Mouse (Mus musculus): Measurements from ENCODE around the gene Fcor. TPM values are rescaled to one million over a fixed set of nuclear protein-coding genes. Genes with fewer than 3 reads are reported as not detected.

Fcor gene
- total and polyA plus RNA-seq, 2 experiments from 2014 or later = 21.2 to 27.0 TPM

GRCm38 (mm10) chr8:3707611-3708010 lies 35.4 kb upstream of the Fcor start:
- Histone ChIP-seq H3K4me1 (ENCODE audit: insufficient read depth, low read length) (no peaks in the 10 kb centered on the region), H3K9ac (replicated peaks; ENCODE audit: low read length) (no peak overlapping the region), H3K36me3 (ENCODE audit: insufficient read depth, low read length) (no peaks in the 10 kb centered on the region), H3K9me3 (ENCODE audit: low read length) (no peaks in the 10 kb centered on the region), H3K4me3 (ENCODE audit: low read length) (no peak overlapping the region), H3K27me3 (ENCODE audit: insufficient read depth, low read length) (no peaks in the 10 kb centered on the region), H3K27ac (no peak overlapping the region), H3K4me2 (ENCODE audit: low read depth, low read length) (no peak overlapping the region)
- TF ChIP-seq CTCF (IDR thresholded peaks at IDR 0.05; ENCODE audit: low read depth) = no peak
- 80% methylated on average over 7 of the region's 7 CpGs for WGBS
- DNase-seq (ENCODE audit: low spot score) = no peak
- ATAC-seq = no peak

GRCm38 (mm10) chr8:3705711-3706110 lies 33.5 kb upstream of the Fcor start:
- TF ChIP-seq CTCF (IDR thresholded peaks at IDR 0.05; ENCODE audit: low read depth) = peak; percentile 43
- no peaks in the 10 kb centered on the region for H3K27me3 ChIP-seq (ENCODE audit: insufficient read depth, low read length)
- H3K36me3 ChIP-seq (ENCODE audit: insufficient read depth, low read length) = no peaks in the 10 kb centered on the region
- H3K4me3 ChIP-seq (ENCODE audit: low read length) = no peak overlapping the region
- no peak overlapping the region for H3K4me2 ChIP-seq (ENCODE audit: low read depth, low read length)
- DNase-seq (ENCODE audit: low spot score) (no peak), ATAC-seq (no peak)
- H3K9me3 ChIP-seq (ENCODE audit: low read length) = no peaks in the 10 kb centered on the region
- H3K4me1 ChIP-seq (ENCODE audit: insufficient read depth, low read length) = no peaks in the 10 kb centered on the region
- WGBS = 71% methylated on average over 4 of the region's 4 CpGs
- no peak overlapping the region for H3K27ac ChIP-seq
- no peak overlapping the region for H3K9ac ChIP-seq (replicated peaks; ENCODE audit: low read length)

- TF ChIP-seq CTCF (IDR thresholded peaks at IDR 0.05; ENCODE audit: low read depth) = no peak
- no peak overlapping the region for H3K4me2 ChIP-seq (ENCODE audit: low read depth, low read length)
- H3K27me3 ChIP-seq (ENCODE audit: insufficient read depth, low read length) = no peaks in the 10 kb centered on the region
- WGBS = 94% methylated on average over 1 of the region's 1 CpGs
- H3K36me3 ChIP-seq (ENCODE audit: insufficient read depth, low read length) = no peaks in the 10 kb centered on the region
- H3K4me3 ChIP-seq (ENCODE audit: low read length) = no peak overlapping the region
- H3K9ac ChIP-seq (replicated peaks; ENCODE audit: low read length) = no peak overlapping the region
- ATAC-seq (no peak), DNase-seq (ENCODE audit: low spot score) (no peak)
- 0 out of 2 replicates have a peak, but pooled peaks cover 2% of the 10 kb centered on the region for H3K9me3 ChIP-seq (ENCODE audit: low read length)
- no peak overlapping the region for H3K27ac ChIP-seq
- no peaks in the 10 kb centered on the region for H3K4me1 ChIP-seq (ENCODE audit: insufficient read depth, low read length)
Observed at GRCm38 (mm10) chr8:3701491-3701890, 29.3 kb upstream of the Fcor start.

DNA sequence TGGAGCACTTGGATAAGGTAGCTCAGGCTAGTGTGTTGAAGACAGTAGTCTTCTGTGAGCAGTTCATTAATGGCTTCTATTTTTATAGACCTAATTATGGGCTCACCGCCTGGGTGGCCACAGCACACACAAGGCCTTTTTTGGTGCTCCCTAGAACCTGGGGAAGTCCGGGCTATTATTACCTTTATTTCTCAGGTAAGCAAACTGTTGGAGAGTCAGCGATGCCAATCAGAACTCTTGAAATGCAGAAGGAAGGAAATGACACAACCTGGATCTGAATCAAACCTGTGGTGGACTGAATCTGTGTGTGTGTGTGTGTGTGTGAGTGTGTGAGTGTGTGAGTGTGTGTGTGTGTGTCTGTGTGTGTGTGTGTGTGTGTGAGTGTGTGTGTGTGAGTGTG lies 22.0 kb upstream of the Fcor start, which contains the start of gene Fcer2a:
Fcer2a (minus strand) TSS at position 55 of the 400 bp plus-strand sequence.
- H3K4me2 ChIP-seq (ENCODE audit: low read depth, low read length) = no peak within 1 kb of the TSS
- no peaks in the 10 kb centered on the region for H3K27me3 ChIP-seq (ENCODE audit: insufficient read depth, low read length)
- no peaks in the 10 kb centered on the region for H3K9me3 ChIP-seq (ENCODE audit: low read length)
- TF ChIP-seq CTCF (IDR thresholded peaks at IDR 0.05; ENCODE audit: low read depth) = no peak
- no peak within 1 kb of the TSS for H3K4me3 ChIP-seq (ENCODE audit: low read length)
- ATAC-seq (no peak), DNase-seq (ENCODE audit: low spot score) (no peak)
- H3K9ac ChIP-seq (replicated peaks; ENCODE audit: low read length) = no peak within 1 kb of the TSS
- no peaks in the 10 kb centered on the region for H3K4me1 ChIP-seq (ENCODE audit: insufficient read depth, low read length)
- 84% methylated on average over 3 of the region's 3 CpGs for WGBS
- no peaks in the 10 kb centered on the region for H3K36me3 ChIP-seq (ENCODE audit: insufficient read depth, low read length)
- no peak within 1 kb of the TSS for H3K27ac ChIP-seq

DNA sequence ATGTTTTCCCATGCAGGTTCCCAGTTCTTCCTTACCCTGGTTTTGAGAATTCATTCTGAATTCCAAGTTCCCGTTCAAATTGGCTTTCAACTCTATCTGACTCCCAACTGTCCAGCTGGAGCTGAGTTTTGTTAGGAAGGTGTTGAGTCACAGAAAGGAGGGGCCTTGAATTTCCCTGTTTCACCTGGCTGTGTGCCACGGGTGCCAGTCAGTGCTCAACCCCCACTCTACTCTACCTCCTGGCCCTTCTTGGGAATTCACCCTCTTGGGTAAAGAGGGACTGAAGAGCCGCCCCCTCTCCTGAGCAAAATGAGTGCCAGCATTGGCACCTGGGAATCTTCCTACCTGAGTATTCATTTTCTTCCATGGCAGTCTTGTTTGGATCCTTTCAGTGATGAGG lies 18.6 kb upstream of the Fcor start:
- no peaks in the 10 kb centered on the region for H3K9me3 ChIP-seq (ENCODE audit: low read length)
- no peak for ATAC-seq
- DNase-seq (ENCODE audit: low spot score) = no peak
- no peaks in the 10 kb centered on the region for H3K36me3 ChIP-seq (ENCODE audit: insufficient read depth, low read length)
- H3K9ac ChIP-seq (replicated peaks; ENCODE audit: low read length) = no peak overlapping the region
- H3K4me2 ChIP-seq (ENCODE audit: low read depth, low read length) = no peak overlapping the region
- no peak overlapping the region for H3K27ac ChIP-seq
- H3K27me3 ChIP-seq (ENCODE audit: insufficient read depth, low read length) = no peaks in the 10 kb centered on the region
- 75% methylated on average over 3 of the region's 3 CpGs for whole genome bisulfite sequencing
- no peak overlapping the region for H3K4me3 ChIP-seq (ENCODE audit: low read length)
- no peaks in the 10 kb centered on the region for H3K4me1 ChIP-seq (ENCODE audit: insufficient read depth, low read length)
- TF ChIP-seq CTCF (IDR thresholded peaks at IDR 0.05; ENCODE audit: low read depth) = no peak

DNA sequence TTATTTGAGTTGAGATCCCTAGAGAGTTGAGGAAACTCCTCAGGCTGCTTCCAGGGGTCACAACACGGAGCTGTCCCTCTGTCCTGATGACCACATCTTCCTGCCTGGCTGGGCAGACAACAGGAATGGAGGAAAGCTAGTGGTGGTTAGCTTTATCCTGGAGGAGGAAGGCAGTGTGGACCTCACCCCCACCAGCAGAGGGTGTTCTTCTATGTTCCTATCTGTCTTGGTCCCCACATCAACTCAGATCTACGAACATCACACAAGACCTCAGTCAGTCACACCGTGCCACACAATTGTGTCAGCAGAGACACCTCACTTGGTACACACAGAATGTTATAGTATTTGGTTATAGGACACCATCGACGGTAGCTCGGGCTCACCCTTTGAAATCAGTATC lies 15.4 kb upstream of the Fcor start:
- TF ChIP-seq CTCF (IDR thresholded peaks at IDR 0.05; ENCODE audit: low read depth) = no peak
- no peak overlapping the region for H3K9ac ChIP-seq (replicated peaks; ENCODE audit: low read length)
- H3K27me3 ChIP-seq (ENCODE audit: insufficient read depth, low read length) = no peaks in the 10 kb centered on the region
- H3K4me2 ChIP-seq (ENCODE audit: low read depth, low read length) = no peak overlapping the region
- 78% methylated on average over 6 of the region's 6 CpGs for WGBS
- no peak overlapping the region for H3K4me3 ChIP-seq (ENCODE audit: low read length)
- H3K27ac ChIP-seq = no peak overlapping the region
- no peaks in the 10 kb centered on the region for H3K4me1 ChIP-seq (ENCODE audit: insufficient read depth, low read length)
- ATAC-seq (no peak), DNase-seq (ENCODE audit: low spot score) (no peak)
- no peaks in the 10 kb centered on the region for H3K36me3 ChIP-seq (ENCODE audit: insufficient read depth, low read length)
- no peaks in the 10 kb centered on the region for H3K9me3 ChIP-seq (ENCODE audit: low read length)

DNA sequence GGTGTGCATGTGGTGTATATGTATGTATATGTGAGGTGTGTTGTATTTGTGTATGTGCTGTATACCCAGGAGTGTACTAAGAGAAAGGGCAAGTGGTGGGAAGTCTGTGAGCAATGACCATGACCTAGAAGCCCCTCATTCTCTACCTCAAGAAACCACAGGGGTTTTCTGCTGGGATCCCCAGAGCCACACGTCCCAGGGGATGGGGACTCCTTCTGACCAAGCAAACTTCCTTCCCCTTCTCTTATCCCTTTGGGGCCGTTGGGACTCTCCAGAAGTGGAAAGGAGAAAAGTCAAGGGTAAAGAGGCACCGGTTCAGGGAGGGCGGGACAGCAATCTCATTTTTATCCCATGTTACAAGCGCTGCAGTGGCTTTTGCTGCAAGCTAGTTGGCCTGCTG lies 13.3 kb upstream of the Fcor start:
- ATAC-seq = no peak
- Histone ChIP-seq H3K4me2 (ENCODE audit: low read depth, low read length) (no peak overlapping the region), H3K27me3 (ENCODE audit: insufficient read depth, low read length) (no peaks in the 10 kb centered on the region), H3K27ac (no peak overlapping the region), H3K4me3 (ENCODE audit: low read length) (no peak overlapping the region), H3K36me3 (ENCODE audit: insufficient read depth, low read length) (no peaks in the 10 kb centered on the region; the same call in 1 of the 2 replicates), H3K9me3 (ENCODE audit: low read length) (no peaks in the 10 kb centered on the region), H3K4me1 (ENCODE audit: insufficient read depth, low read length) (no peaks in the 10 kb centered on the region), H3K9ac (replicated peaks; ENCODE audit: low read length) (no peak overlapping the region)
- 66% methylated on average over 5 of the region's 5 CpGs for WGBS
- no peak for DNase-seq (ENCODE audit: low spot score)
- no peak for TF ChIP-seq CTCF (IDR thresholded peaks at IDR 0.05; ENCODE audit: low read depth)

Measured in hindbrain, postnatal 0 days (tissue).